Mouse (Mus musculus) myocyte (in vitro differentiated cells): Measurements from ENCODE around the gene Syndig1.

Experiments
- MYOD1 ChIP-seq, 3 experiments: IDR thresholded peaks; one replicate each; pipeline ENCODE4 v1.6.1; 2011; ENCODE audit warnings: control low read depth in 2 of 3, low read depth in 2 of 3, mild to moderate bottlenecking in 2 of 3, moderate library complexity in 1 of 3; ENCODE audit not compliant: insufficient read length in 2 of 3, control insufficient read depth in 1 of 3
- MYOG ChIP-seq, 3 experiments: IDR thresholded peaks; one replicate each; pipeline ENCODE4 v1.6.1; 2011; ENCODE audit warnings: control low read depth in 2 of 3, low read depth in 2 of 3, mild to moderate bottlenecking in 2 of 3; ENCODE audit not compliant: insufficient read length in 2 of 3, control insufficient read depth in 1 of 3, insufficient read depth in 1 of 3
- POLR2A ChIP-seq: IDR thresholded peaks from one replicate; pipeline ENCODE4 v1.6.1; 2011; ENCODE audit warnings: low read depth, mild to moderate bottlenecking, control low read depth, moderate library complexity; ENCODE audit not compliant: insufficient read length
- SRF ChIP-seq: IDR thresholded peaks from one replicate; pipeline ENCODE4 v1.6.1; 2011; ENCODE audit warnings: low read depth; ENCODE audit not compliant: control insufficient read depth, insufficient read length
- USF1 ChIP-seq: IDR thresholded peaks from one replicate; pipeline ENCODE4 v1.6.1; 2011; ENCODE audit warnings: low read depth, mild to moderate bottlenecking, control low read depth, moderate library complexity

DNA sequence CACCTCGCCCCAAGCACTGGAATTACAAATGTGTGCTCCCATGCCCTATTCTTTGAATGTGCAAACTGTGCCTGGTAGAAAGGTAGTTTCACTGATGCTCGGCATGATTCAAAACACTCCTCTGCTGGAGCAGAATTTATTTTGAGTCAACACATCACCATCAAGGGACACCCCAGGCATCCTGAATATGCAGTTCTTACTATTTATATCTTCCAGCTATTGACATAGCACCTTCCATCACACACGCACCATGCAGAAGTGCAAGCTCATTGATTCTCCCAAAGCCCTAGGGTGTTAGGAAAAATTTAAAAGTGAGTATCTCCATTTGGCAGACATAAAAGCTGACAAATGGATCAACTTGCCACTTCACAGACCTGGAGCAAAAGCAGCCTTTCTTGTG, 10.6 kb upstream of the Syndig1 start:
- TF ChIP-seq MYOG (IDR thresholded peaks at IDR 0.05; ENCODE audit: control insufficient read depth in 1 of 3, insufficient read depth in 1 of 3, insufficient read length in 2 of 3, low read depth in 2 of 3) = no peak
- no peak for TF ChIP-seq SRF
- no peak for TF ChIP-seq POLR2A
- no peak for TF ChIP-seq USF1
- TF ChIP-seq MYOD1 (IDR thresholded peaks at IDR 0.05; ENCODE audit: control insufficient read depth in 1 of 3, insufficient read length in 2 of 3, low read depth in 2 of 3) = no peak
